ENCODE assay signal across 8 mouse cellular contexts in the genomic region with DNA sequence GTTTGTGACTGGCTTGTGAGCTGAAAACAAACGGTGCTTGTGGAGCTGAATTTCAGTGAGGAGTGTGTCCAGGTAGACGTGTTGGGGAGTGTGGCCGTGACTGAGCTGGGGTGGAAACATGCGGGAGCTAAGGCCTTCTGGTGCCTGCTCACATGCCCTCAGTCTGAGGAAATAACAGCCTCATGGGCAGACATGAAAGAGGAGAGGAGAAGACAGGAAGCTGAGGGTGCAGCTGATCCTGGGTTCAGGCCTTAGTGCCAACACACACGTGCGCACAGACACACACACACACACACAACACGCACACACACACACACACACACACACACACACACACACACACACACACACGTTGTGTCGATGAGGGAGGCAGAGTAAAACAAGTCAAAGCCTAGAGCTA.
"Had no signal": no experiment of that assay in that cellular context is flagged by ENCODE, and none has a peak within 500 bp of the region (broad histone marks: within the 10 kb centered on the region; RNA-seq: fewer than 3 reads in every experiment).

No protein-coding gene starts in this region.

- DNase-seq: kidney, adult 8-10 months; kidney, postnatal 25 days; layer of hippocampus, adult 9-11 months; layer of hippocampus, postnatal 36 days; lung, embryonic 14.5 days; lung, postnatal 10 days; retina, postnatal 1 day; right cerebral cortex, postnatal 4 days had no signal
